Mouse (Mus musculus) E14TG2a.4 (cell line): ENCODE data around the gene Gm37240.

Experiments
- CTCF ChIP-seq: conservative IDR thresholded peaks from 2 replicates; pipeline ENCODE4 v1.5.1; 2014; ENCODE audit warnings: low read length
- NANOG ChIP-seq: IDR thresholded peaks from 2 replicates; pipeline ENCODE4 v1.6.1; 2014; ENCODE audit warnings: borderline replicate concordance, low read length, mixed read lengths
- POU5F1 ChIP-seq: IDR thresholded peaks from 2 replicates; pipeline ENCODE4 v1.6.1; 2014; ENCODE audit warnings: low read length, borderline replicate concordance

GRCm38 (mm10) chr3:85661926-85662813 lies 225.1 kb downstream of the Gm37240 start:
- no peak for TF ChIP-seq CTCF
- no peak for TF ChIP-seq POU5F1
- TF ChIP-seq NANOG, result no peak
